ENCODE assay signal across 8 mouse cellular contexts in genomic region chr9:61947402-61948346, GRCm38 (mm10). TPM values are rescaled to one million over a fixed set of nuclear protein-coding genes. Genes with fewer than 3 reads are reported as not detected.
DNase-seq lines count a peak whose midpoint lies in the region; ATAC-seq lines count a peak whose summit lies in the region.

No protein-coding gene starts in this region.

- DNase-seq in urinary bladder, adult 18-20 months (ENCODE audit: low spot score in 2 of 2), result peak; percentile 70 to 75
- DNase-seq in urinary bladder, postnatal 10 days (ENCODE audit: low spot score), result no peak
- DNase-seq in embryo, embryonic 11 days, result peak; percentile 95
- DNase-seq in gastrocnemius, postnatal 36 days, result peak; percentile 52
- peak; percentile 89 for DNase-seq in limb, embryonic 10.5 days (ENCODE audit: low spot score)
- DNase-seq in spleen, adult 18-20 months, result peak; percentile 59 to 78

- no peaks in the 10 kb centered on the region for H3K9me3 ChIP-seq in intestine, embryonic 15.5 days
- H3K9me3 ChIP-seq in limb, embryonic 10.5 days (replicated peaks), result no peaks in the 10 kb centered on the region
- no peaks in the 10 kb centered on the region for H3K9me3 ChIP-seq in midbrain, embryonic 12.5 days

- H3K9ac ChIP-seq in intestine, embryonic 15.5 days, result peak overlapping the region; percentile 50
- H3K9ac ChIP-seq in midbrain, embryonic 12.5 days (replicated peaks), result peak overlapping the region; percentile 59

- 5% methylated on average over 24 of the region's 24 CpGs for WGBS in intestine, embryonic 15.5 days
- WGBS in limb, embryonic 10.5 days, result 10% methylated on average over 24 of the region's 24 CpGs
- WGBS in midbrain, embryonic 12.5 days, result 5% methylated on average over 24 of the region's 24 CpGs

- peaks cover 6% of the 10 kb centered on the region; the same call in 1 of the 2 replicates for H3K36me3 ChIP-seq in intestine, embryonic 15.5 days
- peaks cover 24% of the 10 kb centered on the region for H3K36me3 ChIP-seq in limb, embryonic 10.5 days
- no peaks in the 10 kb centered on the region; the same call in 1 of the 2 replicates for H3K36me3 ChIP-seq in midbrain, embryonic 12.5 days

- peak overlapping the region; percentile 86 for H3K4me3 ChIP-seq in intestine, embryonic 15.5 days (replicated peaks)
- peak overlapping the region; percentile 94 for H3K4me3 ChIP-seq in limb, embryonic 10.5 days
- H3K4me3 ChIP-seq in midbrain, embryonic 12.5 days, result peak overlapping the region; percentile 64

- no peaks in the 10 kb centered on the region for H3K27me3 ChIP-seq in intestine, embryonic 15.5 days (replicated peaks)
- H3K27me3 ChIP-seq in limb, embryonic 10.5 days (ENCODE audit: low read depth, poor library complexity, severe bottlenecking), result no peaks in the 10 kb centered on the region
- no peaks in the 10 kb centered on the region for H3K27me3 ChIP-seq in midbrain, embryonic 12.5 days

- H3K27ac ChIP-seq in intestine, embryonic 15.5 days, result 0 out of 2 replicates have a peak overlapping the region, but pooled peaks have one; percentile 17
- H3K27ac ChIP-seq in limb, embryonic 10.5 days, result peak overlapping the region; percentile 95
- H3K27ac ChIP-seq in midbrain, embryonic 12.5 days (replicated peaks), result peak overlapping the region; percentile 78

- intact Hi-C loops in gastrocnemius, postnatal 36 days (cut with DNase I), result loop anchor here (5.0 kb wide), 1 partner anchor 40 kb away; no protein-coding TSS in a partner anchor

- peak overlapping the region; percentile 97 for H3K4me2 ChIP-seq in intestine, embryonic 15.5 days (replicated peaks)
- H3K4me2 ChIP-seq in midbrain, embryonic 12.5 days (replicated peaks), result peak overlapping the region; percentile 81

- ATAC-seq in intestine, embryonic 15.5 days, result peak; percentile 74
- ATAC-seq in midbrain, embryonic 12.5 days (ENCODE audit: low FRiP score, low read depth), result peak; percentile 61

- H3K4me1 ChIP-seq in intestine, embryonic 15.5 days (replicated peaks), result no peaks in the 10 kb centered on the region
- peaks cover 27% of the 10 kb centered on the region for H3K4me1 ChIP-seq in limb, embryonic 10.5 days
- H3K4me1 ChIP-seq in midbrain, embryonic 12.5 days, result peaks cover 23% of the 10 kb centered on the region

RNA-seq across cellular contexts. Expression of gene Kif23, which starts 1.1 kb away (rescaled TPM):
- total RNA-seq in gastrocnemius, postnatal 36 days (2021), result 1 to 10 TPM in 1 of 2 experiments, under 1 TPM in 1; 0.81 to 1.8 TPM
- polyA plus RNA-seq in intestine, embryonic 15.5 days (2015; fragmentation: Nextera tagmentation; extraction: Ambion mirVana), result 83.2 and 92.6 TPM in 2 replicates
- 102 and 117 TPM in 2 replicates for polyA plus RNA-seq in limb, embryonic 10.5 days (2016; fragmentation: Nextera tagmentation; extraction: Ambion mirVana)
- 87.7 and 90.2 TPM in 2 replicates for polyA plus RNA-seq in midbrain, embryonic 12.5 days (2016; fragmentation: Nextera tagmentation; extraction: Ambion mirVana)

RNA-seq across cellular contexts. Expression of gene Rplp1, which starts 33.3 kb away (rescaled TPM):
- total RNA-seq in gastrocnemius, postnatal 36 days (2021), result 1,000 to 10,000 TPM; 1,130 to 1,294 TPM
- 1,374 and 1,471 TPM in 2 replicates for polyA plus RNA-seq in intestine, embryonic 15.5 days (2015; fragmentation: Nextera tagmentation; extraction: Ambion mirVana)
- polyA plus RNA-seq in limb, embryonic 10.5 days (2016; fragmentation: Nextera tagmentation; extraction: Ambion mirVana), result 1,122 and 1,351 TPM in 2 replicates
- polyA plus RNA-seq in midbrain, embryonic 12.5 days (2016; fragmentation: Nextera tagmentation; extraction: Ambion mirVana), result 777 and 790 TPM in 2 replicates

Comparison
In these comparisons a context has a peak if more than half of its experiments do, and no peak if none do; other contexts are left out.
1. H3K27ac ChIP-seq: peak in every context shown above with its lines; median percentile 95 in limb, embryonic 10.5 days; 78 in midbrain, embryonic 12.5 days; 17 in intestine, embryonic 15.5 days.